Mouse (Mus musculus) lung, postnatal 0 days (tissue): ENCODE data around the gene Ltbr.

Source experiments
- CTCF ChIP-seq: IDR thresholded peaks from 2 replicates; pipeline ENCODE4 v1.5.1; 2016; ENCODE audit warnings: antibody characterized with exemption, mild to moderate bottlenecking
- EP300 ChIP-seq: IDR thresholded peaks from 2 replicates; pipeline ENCODE4 v1.6.1; 2016; ENCODE audit warnings: antibody characterized with exemption, mild to moderate bottlenecking, control low read depth

DNA sequence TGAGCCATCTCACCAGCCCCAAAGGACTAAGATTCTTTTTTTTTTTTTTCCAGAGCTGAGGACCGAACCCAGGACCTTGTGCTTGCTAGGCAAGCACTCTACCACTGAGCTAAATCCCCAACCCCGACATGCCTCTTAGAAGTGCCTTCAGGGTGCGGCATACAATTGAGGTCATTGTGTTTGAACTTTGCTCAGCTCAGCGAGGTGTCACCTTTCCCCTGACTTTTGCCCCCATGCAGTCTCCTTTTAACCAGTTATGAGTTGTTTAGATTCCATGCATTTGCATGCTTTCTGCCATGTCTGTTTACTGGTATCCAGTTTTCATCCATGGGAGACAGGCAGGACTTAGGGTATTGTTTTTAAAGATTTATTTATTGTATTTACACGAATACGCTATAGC lies 44.9 kb downstream of the Ltbr start:
- TF ChIP-seq CTCF (no peak), EP300 (no peak)
